Mouse (Mus musculus) lung, embryonic 16.5 days (tissue): Measurements from ENCODE around the gene Lgi2. TPM values are rescaled to one million over a fixed set of nuclear protein-coding genes. Genes with fewer than 3 reads are reported as not detected.
A peak's percentile ranks its signal among the peaks of the same experiment; 100 is the strongest.

Experiments used
- ATAC-seq: fragments of 200-750 bp; cut with Nextera tagmentation; 2 replicates; pipeline ENCODE4 v1.8.0; 2017; ENCODE audit warnings: low read depth, mild to moderate bottlenecking, moderate library complexity
- H3K27ac ChIP-seq: fragments of 300-500 bp; sonication (generic); 2 replicates; pipeline ENCODE4 v1.5.1; 2014; ENCODE audit warnings: mild to moderate bottlenecking, control low read depth, low read length
- H3K27me3 ChIP-seq: fragments of 300-500 bp; sonication (generic); 2 replicates; pipeline ENCODE4 v1.6.1; 2014; ENCODE audit warnings: low read depth, low read length, mixed read lengths; ENCODE audit not compliant: control insufficient read depth, insufficient read depth
- H3K36me3 ChIP-seq: fragments of 300-500 bp; sonication (generic); 2 replicates; pipeline ENCODE4 v1.6.1; 2014; ENCODE audit warnings: low read length; ENCODE audit not compliant: control insufficient read depth, insufficient read depth
- H3K4me1 ChIP-seq: fragments of 300-500 bp; sonication (generic); replicated peaks from 2 replicates; pipeline ENCODE4 v1.6.1; 2014; ENCODE audit warnings: low read length, mixed read lengths; ENCODE audit not compliant: control insufficient read depth, insufficient read depth
- H3K4me2 ChIP-seq: fragments of 300-500 bp; sonication (generic); 2 replicates; pipeline ENCODE4 v1.6.1; 2014; ENCODE audit warnings: low read depth, low read length, control low read depth
- H3K4me3 ChIP-seq: fragments of 300-500 bp; sonication (generic); 2 replicates; pipeline ENCODE4 v1.5.1; 2014; ENCODE audit warnings: mild to moderate bottlenecking, low read length, control low read depth
- H3K9ac ChIP-seq: fragments of 300-500 bp; sonication (generic); 2 replicates; pipeline ENCODE4 v1.6.1; 2014; ENCODE audit warnings: low read length, control low read depth
- H3K9me3 ChIP-seq: fragments of 300-500 bp; sonication (generic); 2 replicates; pipeline ENCODE4 v1.6.1; 2016; ENCODE audit warnings: low read length; ENCODE audit not compliant: control insufficient read depth
- WGBS: fragments of 180-500 bp; shearing (Covaris S2); extraction: QIAGEN DNeasy Blood & Tissue Kit; methylation state at CpG from one replicate; pipeline ENCODE4 v1.1.7; 2014; 5-methylcytosine and 5-hydroxymethylcytosine counted together
- polyA plus RNA-seq: library from polyadenylated mRNA; unstranded; fragments of >200 nt; fragmentation: Nextera tagmentation; extraction: Ambion mirVana; gene quantifications from 2 replicates; pipeline ENCODE4 v1.2.1, GENCODE M21; 2015

Gene Lgi2
- polyA plus RNA-seq, 1 experiment from 2014 or later = 1.4 TPM

DNA sequence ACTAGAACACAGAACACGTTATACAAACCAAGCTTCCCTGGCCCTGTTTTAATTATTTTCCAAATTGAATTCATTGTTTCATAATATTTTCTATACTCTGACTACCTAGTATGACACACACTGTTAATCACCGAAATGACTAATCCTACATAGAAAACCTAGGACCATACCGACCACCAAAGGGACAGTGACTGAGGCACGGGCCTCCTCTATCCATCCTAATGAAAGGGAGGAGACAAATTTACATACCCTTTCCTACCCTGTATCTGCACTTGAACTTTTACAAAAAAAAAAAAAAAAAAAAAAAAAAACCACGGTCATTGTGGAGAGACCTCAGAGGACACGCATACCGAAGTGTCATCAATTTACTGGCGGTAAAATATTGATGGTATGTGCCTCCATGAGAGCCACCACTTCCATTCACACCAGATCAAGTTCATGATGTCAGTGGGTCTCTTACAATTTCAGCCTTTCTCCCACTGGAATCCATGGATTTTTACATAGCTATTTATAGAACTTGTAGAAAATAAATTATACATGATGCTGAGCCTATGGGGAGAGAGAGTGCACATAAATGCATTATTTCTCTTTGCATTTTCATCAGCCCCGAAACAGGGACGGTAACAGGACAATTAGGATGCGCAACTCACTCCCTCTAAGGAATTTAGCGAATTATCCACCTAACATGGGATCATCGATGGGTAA lies 15.5 kb downstream of the Lgi2 start:
- Histone ChIP-seq H3K9me3 (no peaks in the 10 kb centered on the region), H3K4me2 (no peak overlapping the region), H3K4me3 (no peak overlapping the region), H3K4me1 (no peaks in the 10 kb centered on the region), H3K27me3 (no peaks in the 10 kb centered on the region), H3K36me3 (no peaks in the 10 kb centered on the region), H3K9ac (no peak overlapping the region), H3K27ac (no peak overlapping the region)
- no peak for ATAC-seq
- WGBS = 77% methylated on average over 13 of the region's 13 CpGs

DNA sequence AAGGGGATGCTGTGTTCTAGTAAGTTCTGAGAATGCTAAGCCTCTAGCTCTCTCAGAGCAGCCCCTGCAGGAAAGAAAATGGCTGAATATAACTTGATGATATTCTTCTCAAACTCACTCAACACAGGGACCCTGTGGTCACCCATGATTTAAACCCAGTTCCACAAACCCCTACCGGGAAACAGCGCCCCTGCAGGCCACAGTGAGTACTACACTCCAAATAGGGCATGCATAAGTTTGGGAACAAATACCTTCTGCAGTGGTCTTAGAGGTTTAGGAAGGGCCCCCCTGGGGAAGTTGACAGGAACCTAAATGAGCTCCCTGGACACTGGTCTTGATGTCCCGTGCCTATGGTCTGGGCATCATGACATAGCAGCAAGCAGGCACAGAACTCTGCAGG lies 19.3 kb downstream of the Lgi2 start:
- ATAC-seq = no peak
- no peak overlapping the region for H3K4me3 ChIP-seq
- no peaks in the 10 kb centered on the region for H3K9me3 ChIP-seq
- no peak overlapping the region for H3K27ac ChIP-seq
- H3K36me3 ChIP-seq = no peaks in the 10 kb centered on the region
- H3K4me1 ChIP-seq = no peaks in the 10 kb centered on the region
- H3K9ac ChIP-seq = no peak overlapping the region
- 38% methylated on average over 3 of the region's 3 CpGs for WGBS
- H3K4me2 ChIP-seq = no peak overlapping the region
- H3K27me3 ChIP-seq = no peaks in the 10 kb centered on the region

GRCm38 (mm10) chr5:52543770-52544169 lies 22.5 kb downstream of the Lgi2 start:
- no peaks in the 10 kb centered on the region for H3K36me3 ChIP-seq
- H3K4me3 ChIP-seq = no peak overlapping the region
- WGBS = 78% methylated on average over 4 of the region's 4 CpGs
- no peak overlapping the region for H3K4me2 ChIP-seq
- peaks cover 10% of the 10 kb centered on the region for H3K4me1 ChIP-seq
- no peaks in the 10 kb centered on the region for H3K9me3 ChIP-seq
- H3K9ac ChIP-seq = no peak overlapping the region
- ATAC-seq = no peak
- no peak overlapping the region for H3K27ac ChIP-seq
- no peaks in the 10 kb centered on the region for H3K27me3 ChIP-seq

GRCm38 (mm10) chr5:52540186-52540585 lies 26.1 kb downstream of the Lgi2 start:
- peak; percentile 31; the same call in 1 of the 2 replicates for ATAC-seq
- H3K9me3 ChIP-seq = no peaks in the 10 kb centered on the region
- peaks cover 10% of the 10 kb centered on the region for H3K4me1 ChIP-seq
- H3K27me3 ChIP-seq = no peaks in the 10 kb centered on the region
- no peaks in the 10 kb centered on the region for H3K36me3 ChIP-seq
- no peak overlapping the region for H3K9ac ChIP-seq
- 20% methylated on average over 3 of the region's 3 CpGs for WGBS
- no peak overlapping the region for H3K4me2 ChIP-seq
- no peak overlapping the region for H3K4me3 ChIP-seq
- peak overlapping the region; percentile 50 for H3K27ac ChIP-seq

DNA sequence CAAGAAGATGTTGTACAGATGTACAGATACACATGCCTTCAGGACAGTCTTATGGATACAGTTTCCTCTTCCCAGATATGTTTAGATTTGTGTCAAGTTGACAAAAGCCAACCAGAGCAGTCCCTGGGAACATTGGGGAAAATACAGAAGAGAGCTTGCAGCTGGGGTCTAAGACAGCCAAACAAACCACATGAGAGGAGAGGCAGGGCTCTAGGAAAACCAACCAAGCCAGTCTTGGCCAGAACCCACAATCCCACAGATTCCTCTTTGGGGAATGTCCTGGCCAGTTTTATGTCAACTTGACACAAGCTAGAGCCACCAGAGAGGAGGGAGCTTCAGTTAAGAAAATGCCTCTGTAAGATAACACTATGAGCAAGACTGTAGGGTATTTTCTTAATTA lies 26.8 kb downstream of the Lgi2 start:
- peak overlapping the region; percentile 50 for H3K27ac ChIP-seq
- ATAC-seq = peak; percentile 87
- no peak overlapping the region for H3K9ac ChIP-seq
- peaks cover 10% of the 10 kb centered on the region for H3K4me1 ChIP-seq
- no peak overlapping the region for H3K4me3 ChIP-seq
- no peak overlapping the region for H3K4me2 ChIP-seq
- no peaks in the 10 kb centered on the region for H3K9me3 ChIP-seq
- no peaks in the 10 kb centered on the region for H3K27me3 ChIP-seq
- H3K36me3 ChIP-seq = no peaks in the 10 kb centered on the region

GRCm38 (mm10) chr5:52537024-52537423 lies 29.2 kb downstream of the Lgi2 start:
- Histone ChIP-seq H3K4me3 (no peak overlapping the region), H3K9me3 (no peaks in the 10 kb centered on the region), H3K9ac (no peak overlapping the region), H3K4me2 (no peak overlapping the region), H3K27me3 (no peaks in the 10 kb centered on the region), H3K27ac (no peak overlapping the region), H3K36me3 (no peaks in the 10 kb centered on the region), H3K4me1 (peaks cover 10% of the 10 kb centered on the region)
- ATAC-seq = peak; percentile 6; the same call in 1 of the 2 replicates
- WGBS = 48% methylated on average over 7 of the region's 7 CpGs

DNA sequence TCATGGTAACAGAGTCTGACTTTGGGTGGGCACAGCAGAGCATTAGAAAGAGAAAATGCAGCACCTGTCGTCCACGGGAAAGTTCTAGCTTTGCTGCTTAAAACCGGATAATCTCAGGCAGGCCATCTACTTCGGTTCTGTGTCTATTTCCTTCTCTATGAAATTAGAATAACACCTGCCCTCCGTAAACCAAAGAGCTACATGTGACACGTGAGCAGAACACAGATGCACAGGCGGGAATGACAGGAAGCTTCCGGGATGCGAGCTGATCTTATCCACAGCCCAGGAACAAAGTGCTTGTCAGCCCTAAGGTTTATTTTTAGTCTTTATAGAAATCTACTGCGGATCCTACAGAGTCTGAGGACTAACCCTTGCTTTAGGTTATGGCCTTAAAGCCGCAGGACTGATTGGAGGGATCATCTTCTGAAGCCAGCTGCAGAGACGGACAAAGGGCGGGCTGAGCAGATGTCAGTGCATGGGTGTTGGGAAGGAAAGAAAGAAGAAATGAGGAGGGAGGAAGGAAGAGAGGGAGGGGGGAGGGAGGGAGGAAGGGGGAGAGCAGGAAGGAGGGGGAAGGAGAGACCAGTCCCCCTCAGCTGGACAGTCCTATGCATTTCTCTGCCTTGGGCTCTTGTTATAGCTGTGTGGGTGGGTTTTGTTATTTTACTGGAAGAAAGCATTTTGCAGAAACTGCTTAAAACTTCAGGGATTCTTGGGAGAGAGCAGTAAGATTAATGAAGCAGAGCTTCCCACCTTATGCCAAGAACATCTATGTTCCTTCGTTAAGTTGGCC lies 31.3 kb downstream of the Lgi2 start:
- H3K4me2 ChIP-seq = no peak overlapping the region
- 52% methylated on average over 14 of the region's 14 CpGs for WGBS
- H3K4me1 ChIP-seq = peaks cover 3% of the 10 kb centered on the region
- H3K36me3 ChIP-seq = no peaks in the 10 kb centered on the region
- no peaks in the 10 kb centered on the region for H3K9me3 ChIP-seq
- H3K27ac ChIP-seq = no peak overlapping the region
- no peak overlapping the region for H3K9ac ChIP-seq
- no peak overlapping the region for H3K4me3 ChIP-seq
- no peaks in the 10 kb centered on the region for H3K27me3 ChIP-seq
- ATAC-seq = no peak

- ATAC-seq = no peak; the same call in 1 of the 2 replicates
- H3K4me1 ChIP-seq = no peaks in the 10 kb centered on the region; the same call in 1 of the 2 replicates
- WGBS = 68% methylated on average over 9 of the region's 9 CpGs
- no peak overlapping the region for H3K4me2 ChIP-seq
- H3K9ac ChIP-seq = no peak overlapping the region
- H3K9me3 ChIP-seq = no peaks in the 10 kb centered on the region
- H3K4me3 ChIP-seq = no peak overlapping the region
- no peaks in the 10 kb centered on the region for H3K27me3 ChIP-seq
- no peaks in the 10 kb centered on the region for H3K36me3 ChIP-seq
- H3K27ac ChIP-seq = no peak overlapping the region
These were observed 32.6 kb downstream of the Lgi2 start for GRCm38 (mm10) chr5:52533705-52534104.

GRCm38 (mm10) chr5:52528545-52528944 lies 37.7 kb downstream of the Lgi2 start:
- ATAC-seq = no peak
- no peaks in the 10 kb centered on the region for H3K4me1 ChIP-seq
- no peaks in the 10 kb centered on the region for H3K27me3 ChIP-seq
- H3K27ac ChIP-seq = no peak overlapping the region
- no peaks in the 10 kb centered on the region for H3K9me3 ChIP-seq
- no peaks in the 10 kb centered on the region for H3K36me3 ChIP-seq
- H3K9ac ChIP-seq = no peak overlapping the region
- WGBS = 34% methylated on average over 7 of the region's 7 CpGs
- H3K4me3 ChIP-seq = no peak overlapping the region
- H3K4me2 ChIP-seq = no peak overlapping the region
